In the genomic region with DNA sequence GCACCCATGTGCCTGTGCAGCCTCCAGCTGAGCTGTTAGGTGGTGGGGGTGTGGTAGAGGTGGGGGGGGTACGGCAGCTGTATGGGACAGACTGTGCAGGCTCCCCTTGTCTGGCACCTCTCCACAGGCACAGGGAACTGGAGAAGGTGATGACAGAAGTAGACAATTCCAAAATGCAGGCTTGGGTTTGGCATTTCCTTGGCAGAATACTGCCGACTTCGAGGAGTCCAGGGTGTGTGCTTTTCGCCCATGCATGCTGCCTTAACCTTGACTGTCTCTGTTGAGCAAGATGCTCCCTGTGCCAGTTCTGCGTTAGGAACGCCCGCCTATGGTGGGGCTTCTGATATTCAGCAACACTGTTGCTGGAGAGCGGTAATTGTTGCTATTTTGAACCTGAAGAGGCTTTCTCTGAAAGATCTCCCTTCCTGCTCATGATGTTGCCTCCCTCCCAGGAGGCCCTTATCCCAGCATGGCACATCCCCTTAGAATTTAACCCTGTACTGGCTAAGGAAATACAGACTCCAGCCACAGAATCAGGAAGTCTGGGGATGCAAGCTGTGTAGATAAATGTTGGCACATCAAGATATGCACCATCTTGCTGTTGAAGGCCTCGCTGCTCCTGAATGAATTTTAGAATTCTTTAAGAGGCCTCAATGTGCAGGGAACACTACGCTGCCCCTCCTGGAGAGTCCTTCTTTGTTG, we compare ENCODE assay signal across 11 mouse cellular contexts. TPM values are rescaled to one million over a fixed set of nuclear protein-coding genes. Genes with fewer than 3 reads are reported as not detected.
DNase-seq lines count a peak whose midpoint lies in the region; ATAC-seq and TF ChIP-seq lines count a peak whose summit lies in the region.
"Had no signal": no experiment of that assay in that cellular context is flagged by ENCODE, and none has a peak within 500 bp of the region (broad histone marks: within the 10 kb centered on the region; RNA-seq: fewer than 3 reads in every experiment).

No protein-coding gene starts in this region.

- H3K27ac ChIP-seq in kidney, postnatal 0 days = no peak overlapping the region
- H3K27ac ChIP-seq in embryonic facial prominence, embryonic 15.5 days (replicated peaks) = no peak overlapping the region
- H3K27ac ChIP-seq in neural tube, embryonic 15.5 days (replicated peaks) = peak overlapping the region; percentile 33
- H3K27ac ChIP-seq: left cerebral cortex, adult 2 months had no signal

- H3K27me3 ChIP-seq in kidney, postnatal 0 days (ENCODE audit: insufficient read depth, low read length) = no peaks in the 10 kb centered on the region
- H3K27me3 ChIP-seq in embryonic facial prominence, embryonic 15.5 days = no peaks in the 10 kb centered on the region
- H3K27me3 ChIP-seq in neural tube, embryonic 15.5 days (replicated peaks) = no peaks in the 10 kb centered on the region

- peak; percentile 5 for DNase-seq in kidney, postnatal 0 days (ENCODE audit: low spot score)
- no peak for DNase-seq in kidney, postnatal 25 days
- DNase-seq in heart, postnatal 10 days = peak; percentile 14 to 24
- no peak for DNase-seq in Muller cell, postnatal 12 days (ENCODE audit: inconsistent ontology term)
- DNase-seq: thymus, adult 2 months had no signal

- intact Hi-C loops in heart, postnatal 10 days (cut with DNase I) = no loop called here

- H3K36me3 ChIP-seq in kidney, postnatal 0 days (ENCODE audit: insufficient read depth, low read length) = no peaks in the 10 kb centered on the region
- H3K36me3 ChIP-seq in embryonic facial prominence, embryonic 15.5 days = no peaks in the 10 kb centered on the region
- no peaks in the 10 kb centered on the region; the same call in 1 of the 2 replicates for H3K36me3 ChIP-seq in neural tube, embryonic 15.5 days

- H3K4me2 ChIP-seq in kidney, postnatal 0 days (ENCODE audit: low read length) = no peak overlapping the region
- no peak overlapping the region for H3K4me2 ChIP-seq in embryonic facial prominence, embryonic 15.5 days (replicated peaks)
- H3K4me2 ChIP-seq in neural tube, embryonic 15.5 days = no peak overlapping the region

- ATAC-seq in kidney, postnatal 0 days (replicated peaks; ENCODE audit: low FRiP score, low read depth) = no peak
- ATAC-seq in embryonic facial prominence, embryonic 15.5 days (ENCODE audit: insufficient number of reproducible peaks, low FRiP score, low TSS enrichment, low read depth) = peak; percentile 41; the same call in 1 of the 2 replicates
- ATAC-seq in neural tube, embryonic 15.5 days (ENCODE audit: low FRiP score) = 0 out of 2 replicates have a peak, but pooled peaks have one; percentile 32
- no peak for ATAC-seq in erythroblast, adult 5-6 weeks (replicated peaks; ENCODE audit: low FRiP score, poor library complexity, severe bottlenecking)
- no peak for ATAC-seq in monocyte, adult 5-6 weeks (replicated peaks; ENCODE audit: insufficient number of reproducible peaks, low FRiP score, low TSS enrichment, poor library complexity, severe bottlenecking)

- H3K4me3 ChIP-seq in kidney, postnatal 0 days (replicated peaks; ENCODE audit: low read depth, low read length) = no peak overlapping the region
- no peak overlapping the region for H3K4me3 ChIP-seq in embryonic facial prominence, embryonic 15.5 days (replicated peaks)
- no peak overlapping the region for H3K4me3 ChIP-seq in neural tube, embryonic 15.5 days (replicated peaks)
- H3K4me3 ChIP-seq: erythroblast, embryonic 14.5 days; left cerebral cortex, adult 2 months had no signal

- no peak overlapping the region for H3K9ac ChIP-seq in kidney, postnatal 0 days (ENCODE audit: low read depth, low read length)
- H3K9ac ChIP-seq in embryonic facial prominence, embryonic 15.5 days = no peak overlapping the region
- no peak overlapping the region for H3K9ac ChIP-seq in neural tube, embryonic 15.5 days (replicated peaks)

- WGBS in kidney, postnatal 0 days = 41% methylated on average over 10 of the region's 10 CpGs
- WGBS in embryonic facial prominence, embryonic 15.5 days = 28% methylated on average over 10 of the region's 10 CpGs
- WGBS in neural tube, embryonic 15.5 days = 37% methylated on average over 10 of the region's 10 CpGs

- no peak for TF ChIP-seq CTCF in kidney, postnatal 0 days (IDR thresholded peaks at IDR 0.05; ENCODE audit: low read depth)

- H3K9me3 ChIP-seq in kidney, postnatal 0 days (replicated peaks; ENCODE audit: low read length) = no peaks in the 10 kb centered on the region
- no peaks in the 10 kb centered on the region for H3K9me3 ChIP-seq in embryonic facial prominence, embryonic 15.5 days (replicated peaks)
- H3K9me3 ChIP-seq in neural tube, embryonic 15.5 days (replicated peaks) = no peaks in the 10 kb centered on the region

- H3K4me1 ChIP-seq in kidney, postnatal 0 days (replicated peaks; ENCODE audit: insufficient read depth, low read length) = no peaks in the 10 kb centered on the region
- peaks cover 24% of the 10 kb centered on the region for H3K4me1 ChIP-seq in embryonic facial prominence, embryonic 15.5 days
- H3K4me1 ChIP-seq in neural tube, embryonic 15.5 days = peaks cover 49% of the 10 kb centered on the region

RNA-seq across cellular contexts. Expression of a gene that starts 26.9 kb away (rescaled TPM):
- 1.7 and 2.1 TPM in 2 replicates for polyA plus RNA-seq in kidney, postnatal 0 days (2015; fragmentation: Nextera tagmentation; extraction: Ambion mirVana)
- polyA plus RNA-seq in embryonic facial prominence, embryonic 15.5 days (2015; fragmentation: Nextera tagmentation; extraction: Ambion mirVana) = 9.8 and 13.9 TPM in 2 replicates
- total RNA-seq in heart, postnatal 10 days (2021) = under 1 TPM; 0.77 to 0.87 TPM
- 152 and 175 TPM in 2 replicates for polyA plus RNA-seq in neural tube, embryonic 15.5 days (2015; fragmentation: Nextera tagmentation; extraction: Ambion mirVana)
- not detected in 2 replicates for total RNA-seq in erythroblast, adult 5-6 weeks (2015; ENCODE audit: low replicate concordance)
- 0.09 TPM in 1 of 2 replicates, not detected in the other for total RNA-seq in erythroblast, adult 5-6 weeks (2017; ENCODE audit: low replicate concordance)
- 0.19 to 1.4 TPM (median 0.21 TPM) in 3 replicates for total RNA-seq in monocyte, adult 5-6 weeks (2017)
- polyA plus RNA-seq: erythroblast, embryonic 14.5 days had no signal

Comparison
In these comparisons a context has a peak if more than half of its experiments do, and no peak if none do; other contexts are left out.
1. DNase-seq: peak in kidney, postnatal 0 days (single experiment) and heart, postnatal 10 days (2 of 2); none in kidney, postnatal 25 days (0 of 2) and Muller cell, postnatal 12 days (single experiment).
2. ATAC-seq: peak in embryonic facial prominence, embryonic 15.5 days (single experiment) and neural tube, embryonic 15.5 days (single experiment); none in kidney, postnatal 0 days (single experiment), erythroblast, adult 5-6 weeks (single experiment) and monocyte, adult 5-6 weeks (single experiment).